Mouse (Mus musculus) embryo, embryonic 11 days (tissue): ENCODE results near the gene H6pd.
A peak's percentile ranks its signal among the peaks of the same experiment; 100 is the strongest.

Experiments
- DNase-seq: peaks from one replicate; pipeline ENCODE4 v3.0.0-alpha.2; 2015

The H6pd gene

GRCm38 (mm10) chr4:149998786-149999509 is 9.9 kb downstream of the H6pd start:
- no peak for DNase-seq

- no peak for DNase-seq
These were observed 10.8 kb downstream of the H6pd start for GRCm38 (mm10) chr4:149997999-149998398.

- no peak for DNase-seq
These were observed 12.4 kb downstream of the H6pd start for GRCm38 (mm10) chr4:149996440-149996839.

GRCm38 (mm10) chr4:149995911-149996310 is 12.9 kb downstream of the H6pd start:
- DNase-seq: no peak

- no peak for DNase-seq
These were observed 14.6 kb downstream of the H6pd start for GRCm38 (mm10) chr4:149994218-149994617.

- DNase-seq: no peak
These were observed 16.2 kb downstream of the H6pd start for GRCm38 (mm10) chr4:149992670-149993032.

GRCm38 (mm10) chr4:149991755-149992669 is 16.8 kb downstream of the H6pd start:
- DNase-seq: no peak

- peak; percentile 48 for DNase-seq
These were observed 17.7 kb downstream of the H6pd start for GRCm38 (mm10) chr4:149990954-149991633.

- DNase-seq: peak; percentile 51
These were observed 18.4 kb downstream of the H6pd start for GRCm38 (mm10) chr4:149990212-149990953.

GRCm38 (mm10) chr4:149988931-149989556 is 19.8 kb downstream of the H6pd start:
- DNase-seq: peak; percentile 94

- DNase-seq: no peak
These were observed 20.5 kb downstream of the H6pd start for GRCm38 (mm10) chr4:149988301-149988700.

GRCm38 (mm10) chr4:149986671-149987417 is 22.0 kb downstream of the H6pd start:
- DNase-seq: no peak

GRCm38 (mm10) chr4:149983921-149984645 is 24.7 kb downstream of the H6pd start:
- no peak for DNase-seq

- no peak for DNase-seq
These were observed 26.7 kb downstream of the H6pd start for GRCm38 (mm10) chr4:149982154-149982553.

GRCm38 (mm10) chr4:149979819-149980308 is 29.0 kb downstream of the H6pd start:
- DNase-seq: peak; percentile 88

GRCm38 (mm10) chr4:149978820-149979219 is 30.0 kb downstream of the H6pd start:
- no peak for DNase-seq

GRCm38 (mm10) chr4:149977801-149978544 is 30.9 kb downstream of the H6pd start:
- peak; percentile 43 for DNase-seq

- DNase-seq: no peak
These were observed 31.6 kb downstream of the H6pd start for GRCm38 (mm10) chr4:149977181-149977580.

- no peak for DNase-seq
These were observed 33.0 kb downstream of the H6pd start for GRCm38 (mm10) chr4:149975730-149976254.
